Mouse (Mus musculus): ENCODE measurements around the gene Ttc16.

DNA sequence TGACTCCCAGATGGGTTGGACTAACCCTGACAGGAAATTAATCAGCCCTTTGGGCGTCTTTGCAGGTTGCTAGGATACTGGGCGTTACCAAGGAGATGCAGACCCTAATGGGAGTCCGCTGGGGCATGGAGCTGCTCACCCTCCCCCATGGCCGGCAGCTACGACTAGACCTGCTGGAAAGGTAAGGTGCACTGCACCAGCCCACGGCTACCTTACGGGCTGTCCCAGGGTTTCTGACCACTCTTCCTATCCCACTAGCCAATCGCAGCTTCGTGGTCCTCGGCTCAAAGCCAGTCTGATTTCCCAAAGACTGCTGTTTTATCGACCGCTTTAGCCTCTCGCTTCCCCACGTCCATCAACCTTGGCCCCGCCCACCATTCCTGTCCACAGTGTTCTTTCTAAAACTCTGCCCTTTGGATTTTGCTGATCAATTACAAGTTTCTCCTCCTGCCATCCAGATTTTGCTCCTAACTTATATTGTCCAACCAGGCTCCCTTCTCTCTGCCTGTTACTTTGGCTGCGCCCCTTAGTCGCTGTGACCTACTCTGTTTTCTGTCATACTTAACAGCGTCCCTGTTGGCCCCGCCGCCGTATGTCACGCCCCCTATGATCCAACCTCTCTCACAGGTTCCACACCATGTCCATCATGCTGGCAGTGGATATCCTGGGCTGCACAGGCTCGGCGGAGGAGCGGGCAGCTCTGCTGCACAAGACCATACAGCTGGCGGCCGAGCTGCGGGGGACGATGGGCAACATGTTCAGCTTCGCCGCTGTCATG, 24.4 kb downstream of the Ttc16 start:
- TF ChIP-seq POLR2A (IDR thresholded peaks at IDR 0.05; ENCODE audit: borderline replicate concordance, extremely low read depth, insufficient read depth, insufficient read length, poor library complexity, severe bottlenecking) (no peak), CTCF (IDR thresholded peaks at IDR 0.05; ENCODE audit: borderline replicate concordance, extremely low read depth, insufficient read depth, insufficient read length) (no peak)

All from brain, embryonic 14.5 days (tissue).